ENCODE assay signal across 32 mouse cellular contexts in the genomic region with DNA sequence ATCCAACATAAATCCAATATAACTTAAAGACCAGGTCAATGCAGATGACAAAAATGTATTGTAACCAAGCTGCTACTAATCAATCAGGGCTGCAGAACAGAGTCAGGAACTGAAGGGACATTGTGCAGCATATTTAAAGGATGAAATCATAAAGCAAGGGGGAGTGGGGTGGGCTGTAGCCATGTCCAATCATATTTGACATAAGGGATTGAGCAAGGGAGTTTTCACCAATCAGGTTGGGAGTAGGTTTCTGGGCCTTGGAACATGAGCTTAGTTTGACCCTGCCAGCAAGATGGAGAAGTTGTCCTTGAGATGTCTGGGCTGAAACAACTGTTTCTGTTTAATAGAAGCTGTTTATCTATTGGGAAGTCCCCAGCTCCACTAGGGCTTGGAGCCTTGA. TPM values are rescaled to one million over a fixed set of nuclear protein-coding genes. Genes with fewer than 3 reads are reported as not detected.
DNase-seq lines count a peak whose midpoint lies in the region; ATAC-seq lines count a peak whose summit lies in the region.
"Had no signal": no experiment of that assay in that cellular context is flagged by ENCODE, and none has a peak within 500 bp of the region (broad histone marks: within the 10 kb centered on the region; RNA-seq: fewer than 3 reads in every experiment).

A gene (minus strand): TSS at position 119 of the 400 bp plus-strand sequence.

- no peaks in the 10 kb centered on the region for H3K36me3 ChIP-seq in midbrain, embryonic 13.5 days
- H3K36me3 ChIP-seq: hindbrain, embryonic 13.5 days; liver, embryonic 15.5 days had no signal

- no peak for ATAC-seq in midbrain, embryonic 13.5 days
- ATAC-seq: activated CD4-positive, CD25-positive, alpha-beta regulatory T cell, adult 4 months; forebrain, embryonic 13.5 days; intestine, embryonic 16.5 days had no signal

- no peaks in the 10 kb centered on the region for H3K4me1 ChIP-seq in midbrain, embryonic 13.5 days (replicated peaks)
- H3K4me1 ChIP-seq: forebrain, embryonic 13.5 days; hindbrain, embryonic 13.5 days; liver, embryonic 15.5 days had no signal

- DNase-seq in ovary, adult 18-20 months (ENCODE audit: low spot score), result peak; percentile 85
- DNase-seq in ovary, postnatal 10 days (ENCODE audit: low spot score), result no peak
- peak; percentile 86 for DNase-seq in adrenal gland, adult 8-10 months
- DNase-seq in adrenal gland, postnatal 4 days (ENCODE audit: low spot score in 2 of 2), result no peak
- DNase-seq in frontal cortex, postnatal 14 days (ENCODE audit: low spot score in 2 of 2), result no peak
- DNase-seq in layer of hippocampus, adult 9-11 months, result no peak
- DNase-seq: cerebellum, adult 2 months; cerebellum, postnatal 14 days; gastrocnemius, postnatal 36 days; heart, adult 18-20 months; heart, postnatal 4 days; kidney, adult 8-10 months; kidney, postnatal 4 days; liver; lung, embryonic 14.5 days; midbrain, embryonic 14.5 days; spleen, adult 18-20 months had no signal

- no peak within 1 kb of the TSS for H3K27ac ChIP-seq in midbrain, embryonic 13.5 days
- H3K27ac ChIP-seq: forebrain, embryonic 13.5 days; hindbrain, embryonic 13.5 days; kidney, postnatal 0 days; liver, embryonic 15.5 days; macrophage had no signal

- no peaks in the 10 kb centered on the region for H3K27me3 ChIP-seq in midbrain, embryonic 13.5 days
- H3K27me3 ChIP-seq: CH12.LX; forebrain, embryonic 13.5 days; hindbrain, embryonic 13.5 days; liver, embryonic 15.5 days had no signal

- no peaks in the 10 kb centered on the region for H3K9me3 ChIP-seq in midbrain, embryonic 13.5 days
- H3K9me3 ChIP-seq: forebrain, embryonic 13.5 days; hindbrain, embryonic 13.5 days; liver, embryonic 15.5 days had no signal

- H3K4me3 ChIP-seq in midbrain, embryonic 13.5 days (replicated peaks), result no peak within 1 kb of the TSS
- H3K4me3 ChIP-seq: forebrain, embryonic 13.5 days; hindbrain, embryonic 13.5 days; liver, embryonic 15.5 days had no signal

- no peak within 1 kb of the TSS for H3K4me2 ChIP-seq in midbrain, embryonic 13.5 days (replicated peaks)
- H3K4me2 ChIP-seq: forebrain, embryonic 13.5 days; heart, embryonic 11.5 days; hindbrain, embryonic 13.5 days; liver, embryonic 15.5 days; lung, embryonic 14.5 days had no signal

- H3K9ac ChIP-seq in midbrain, embryonic 13.5 days (replicated peaks), result no peak within 1 kb of the TSS
- H3K9ac ChIP-seq: forebrain, embryonic 13.5 days; hindbrain, embryonic 13.5 days; liver, embryonic 15.5 days; lung, embryonic 14.5 days had no signal

RNA-seq across cellular contexts. Expression of the gene that starts here (rescaled TPM):
- total RNA-seq in adrenal gland, adult 8-10 months (2022), result 1,000 to 10,000 TPM; 1,428 to 2,043 (median 1,710) TPM
- 100 to 1,000 TPM; 902 to 972 TPM for total RNA-seq in adrenal gland, postnatal 4 days (2021)
- polyA plus RNA-seq in midbrain, embryonic 13.5 days (2015; fragmentation: Nextera tagmentation; extraction: Ambion mirVana), result 0.12 and 0.36 TPM in 2 replicates
- total RNA-seq: CH12.LX; gastrocnemius, postnatal 36 days; left cerebral cortex, postnatal 10 days; megakaryocyte-erythroid progenitor cell, adult 5-6 weeks; monocyte, adult 5-6 weeks had no signal
- polyA plus RNA-seq: C2C12; cerebellum, adult 2 months; hindbrain, embryonic 13.5 days; macrophage; midbrain, embryonic 14.5 days; neural tube, embryonic 14.5 days had no signal

Comparison
In these comparisons a context has a peak if more than half of its experiments do, and no peak if none do; other contexts are left out.
1. DNase-seq: peak in ovary, adult 18-20 months (single experiment) and adrenal gland, adult 8-10 months (single experiment); none in ovary, postnatal 10 days (single experiment), adrenal gland, postnatal 4 days (0 of 2), frontal cortex, postnatal 14 days (0 of 2) and layer of hippocampus, adult 9-11 months (single experiment).